Mouse (Mus musculus) lung, embryonic 16.5 days (tissue): ENCODE results near the gene Spry2. TPM values are rescaled to one million over a fixed set of nuclear protein-coding genes. Genes with fewer than 3 reads are reported as not detected.

ENCODE experiments used
- ATAC-seq: fragments of 200-750 bp; cut with Nextera tagmentation; 2 replicates; pipeline ENCODE4 v1.8.0; 2017; ENCODE audit warnings: low read depth, mild to moderate bottlenecking, moderate library complexity
- H3K27ac ChIP-seq: fragments of 300-500 bp; sonication (generic); 2 replicates; pipeline ENCODE4 v1.5.1; 2014; ENCODE audit warnings: mild to moderate bottlenecking, control low read depth, low read length
- H3K27me3 ChIP-seq: fragments of 300-500 bp; sonication (generic); 2 replicates; pipeline ENCODE4 v1.6.1; 2014; ENCODE audit warnings: low read depth, low read length, mixed read lengths; ENCODE audit not compliant: control insufficient read depth, insufficient read depth
- H3K36me3 ChIP-seq: fragments of 300-500 bp; sonication (generic); 2 replicates; pipeline ENCODE4 v1.6.1; 2014; ENCODE audit warnings: low read length; ENCODE audit not compliant: control insufficient read depth, insufficient read depth
- H3K4me1 ChIP-seq: fragments of 300-500 bp; sonication (generic); replicated peaks from 2 replicates; pipeline ENCODE4 v1.6.1; 2014; ENCODE audit warnings: low read length, mixed read lengths; ENCODE audit not compliant: control insufficient read depth, insufficient read depth
- H3K4me2 ChIP-seq: fragments of 300-500 bp; sonication (generic); 2 replicates; pipeline ENCODE4 v1.6.1; 2014; ENCODE audit warnings: low read depth, low read length, control low read depth
- H3K4me3 ChIP-seq: fragments of 300-500 bp; sonication (generic); 2 replicates; pipeline ENCODE4 v1.5.1; 2014; ENCODE audit warnings: mild to moderate bottlenecking, low read length, control low read depth
- H3K9ac ChIP-seq: fragments of 300-500 bp; sonication (generic); 2 replicates; pipeline ENCODE4 v1.6.1; 2014; ENCODE audit warnings: low read length, control low read depth
- H3K9me3 ChIP-seq: fragments of 300-500 bp; sonication (generic); 2 replicates; pipeline ENCODE4 v1.6.1; 2016; ENCODE audit warnings: low read length; ENCODE audit not compliant: control insufficient read depth
- WGBS: fragments of 180-500 bp; shearing (Covaris S2); extraction: QIAGEN DNeasy Blood & Tissue Kit; methylation state at CpG from one replicate; pipeline ENCODE4 v1.1.7; 2014; 5-methylcytosine and 5-hydroxymethylcytosine counted together
- polyA plus RNA-seq: library from polyadenylated mRNA; unstranded; fragments of >200 nt; fragmentation: Nextera tagmentation; extraction: Ambion mirVana; gene quantifications from 2 replicates; pipeline ENCODE4 v1.2.1, GENCODE M21; 2015

Spry2 gene
- polyA plus RNA-seq, 1 experiment from 2014 or later = 61.7 TPM

GRCm38 (mm10) chr14:105894971-105895873 is 1.4 kb downstream of the Spry2 start:
- ATAC-seq = 0 out of 2 replicates have a peak, but pooled peaks have one; percentile 5
- H3K4me2 ChIP-seq = peak overlapping the region; percentile 72
- H3K9me3 ChIP-seq = no peaks in the 10 kb centered on the region
- WGBS = under 1% methylated on average over 36 of the region's 36 CpGs
- peak overlapping the region; percentile 100 for H3K27ac ChIP-seq
- H3K9ac ChIP-seq = peak overlapping the region; percentile 92
- H3K36me3 ChIP-seq = peaks cover 7% of the 10 kb centered on the region; the same call in 1 of the 2 replicates
- peaks cover 32% of the 10 kb centered on the region for H3K4me1 ChIP-seq
- H3K4me3 ChIP-seq = peak overlapping the region; percentile 92
- H3K27me3 ChIP-seq = no peaks in the 10 kb centered on the region

DNA sequence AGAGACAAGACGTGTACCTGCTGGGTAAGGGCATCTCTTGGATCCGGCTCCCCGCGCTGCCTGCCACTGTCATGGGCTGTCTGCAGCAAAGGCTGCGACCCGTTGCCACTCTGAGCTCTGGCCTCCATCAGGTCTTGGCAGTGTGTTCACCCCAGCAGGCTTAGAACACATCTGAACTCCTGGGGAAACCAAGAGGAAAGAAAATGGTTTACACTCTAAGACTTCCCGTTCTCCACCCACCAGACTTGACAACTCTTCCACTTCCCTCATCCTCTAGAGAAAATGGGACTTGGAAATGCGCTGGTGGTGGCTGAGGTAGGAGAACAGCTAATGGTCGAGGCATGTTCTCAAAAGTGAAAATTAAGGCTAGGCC is 3.0 kb downstream of the Spry2 start:
- ATAC-seq = no peak
- WGBS = 17% methylated on average over 9 of the region's 9 CpGs
- peaks cover 31% of the 10 kb centered on the region for H3K4me1 ChIP-seq
- peak overlapping the region; percentile 72 for H3K4me2 ChIP-seq
- no peaks in the 10 kb centered on the region for H3K9me3 ChIP-seq
- H3K4me3 ChIP-seq = peak overlapping the region; percentile 92
- H3K36me3 ChIP-seq = peaks cover 7% of the 10 kb centered on the region; the same call in 1 of the 2 replicates
- H3K9ac ChIP-seq = peak overlapping the region; percentile 92
- peak overlapping the region; percentile 55 for H3K27ac ChIP-seq
- H3K27me3 ChIP-seq = no peaks in the 10 kb centered on the region

- 44% methylated on average over 24 of the region's 24 CpGs for WGBS
Observed at GRCm38 (mm10) chr14:105892941-105893622, 3.5 kb downstream of the Spry2 start.

GRCm38 (mm10) chr14:105890516-105891231 is 5.9 kb downstream of the Spry2 start:
- Histone ChIP-seq H3K9me3 (no peaks in the 10 kb centered on the region), H3K4me2 (no peak overlapping the region), H3K27me3 (no peaks in the 10 kb centered on the region), H3K27ac (peak overlapping the region; percentile 78), H3K4me3 (no peak overlapping the region), H3K36me3 (peaks cover 7% of the 10 kb centered on the region; the same call in 1 of the 2 replicates), H3K9ac (no peak overlapping the region), H3K4me1 (peaks cover 31% of the 10 kb centered on the region)
- peak; percentile 18; the same call in 1 of the 2 replicates for ATAC-seq
- 8% methylated on average over 5 of the region's 5 CpGs for WGBS

More at GRCm38 (mm10) chr14:105892941-105893622, 3.5 kb downstream of the Spry2 start:
- no peaks in the 10 kb centered on the region for H3K9me3 ChIP-seq
- H3K9ac ChIP-seq = peak overlapping the region; percentile 92
- no peak for ATAC-seq
- H3K4me1 ChIP-seq = peaks cover 31% of the 10 kb centered on the region
- no peaks in the 10 kb centered on the region for H3K27me3 ChIP-seq
- H3K4me3 ChIP-seq = peak overlapping the region; percentile 92
- H3K4me2 ChIP-seq = peak overlapping the region; percentile 72
- H3K27ac ChIP-seq = peak overlapping the region; percentile 55
- peaks cover 7% of the 10 kb centered on the region; the same call in 1 of the 2 replicates for H3K36me3 ChIP-seq

GRCm38 (mm10) chr14:105886643-105887374 is 9.8 kb downstream of the Spry2 start:
- Histone ChIP-seq H3K27ac (no peak overlapping the region), H3K4me2 (no peak overlapping the region), H3K4me1 (peaks cover 16% of the 10 kb centered on the region), H3K27me3 (no peaks in the 10 kb centered on the region), H3K36me3 (no peaks in the 10 kb centered on the region), H3K9ac (no peak overlapping the region), H3K9me3 (no peaks in the 10 kb centered on the region), H3K4me3 (no peak overlapping the region)
- WGBS = 91% methylated on average over 9 of the region's 9 CpGs
- ATAC-seq = no peak

DNA sequence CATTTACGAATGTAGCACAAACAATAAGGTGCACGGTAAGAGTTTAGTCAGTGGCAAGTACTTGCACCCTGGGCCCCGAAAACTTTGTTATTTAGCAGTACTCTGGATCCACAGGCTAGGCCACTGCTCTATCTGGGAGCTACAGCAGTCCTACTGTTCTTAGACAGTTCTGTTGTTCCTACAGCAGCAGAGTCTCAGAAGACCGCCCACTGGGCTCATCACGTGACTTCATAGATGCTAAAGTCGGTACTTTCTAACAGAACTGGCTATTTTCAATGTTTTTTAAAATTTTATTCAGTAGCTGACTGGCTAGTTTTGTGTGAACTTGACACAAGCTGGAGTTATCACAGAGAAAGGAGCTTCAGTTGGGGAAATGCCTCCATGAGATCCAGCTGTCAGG is 11.4 kb downstream of the Spry2 start:
- no peak overlapping the region for H3K27ac ChIP-seq
- no peak overlapping the region for H3K4me3 ChIP-seq
- H3K27me3 ChIP-seq = no peaks in the 10 kb centered on the region
- H3K9me3 ChIP-seq = no peaks in the 10 kb centered on the region
- 73% methylated on average over 6 of the region's 6 CpGs for WGBS
- H3K4me2 ChIP-seq = no peak overlapping the region
- no peaks in the 10 kb centered on the region for H3K36me3 ChIP-seq
- peaks cover 2% of the 10 kb centered on the region for H3K4me1 ChIP-seq
- H3K9ac ChIP-seq = no peak overlapping the region
- ATAC-seq = no peak

GRCm38 (mm10) chr14:105883215-105883614 is 13.4 kb downstream of the Spry2 start:
- Histone ChIP-seq H3K9ac (no peak overlapping the region), H3K27ac (no peak overlapping the region), H3K27me3 (no peaks in the 10 kb centered on the region), H3K4me1 (no peaks in the 10 kb centered on the region), H3K36me3 (no peaks in the 10 kb centered on the region), H3K4me3 (no peak overlapping the region), H3K4me2 (no peak overlapping the region), H3K9me3 (no peaks in the 10 kb centered on the region)
- no peak for ATAC-seq
- 79% methylated on average over 6 of the region's 6 CpGs for WGBS

DNA sequence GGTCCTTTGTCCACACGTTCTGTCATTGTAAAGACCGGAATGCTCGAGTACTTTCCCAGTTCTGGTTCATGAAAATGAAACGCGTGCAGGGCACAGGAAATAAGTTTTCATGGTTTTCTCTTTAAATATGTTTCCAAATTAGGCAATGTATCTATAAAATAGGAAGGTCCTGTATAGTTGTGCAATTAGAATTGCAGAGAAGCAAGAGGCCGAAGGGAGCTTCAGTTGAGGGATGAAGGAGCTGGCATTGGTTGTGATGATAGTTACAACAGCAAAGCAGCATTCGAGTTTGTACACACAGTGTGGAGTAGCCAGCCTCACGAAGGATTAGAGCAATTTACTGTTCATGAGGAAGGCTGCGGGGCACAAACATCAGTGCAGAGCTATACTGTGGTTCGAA is 18.3 kb downstream of the Spry2 start:
- H3K4me2 ChIP-seq = no peak overlapping the region
- H3K27me3 ChIP-seq = no peaks in the 10 kb centered on the region
- H3K36me3 ChIP-seq = no peaks in the 10 kb centered on the region
- H3K9ac ChIP-seq = no peak overlapping the region
- no peak for ATAC-seq
- no peaks in the 10 kb centered on the region for H3K4me1 ChIP-seq
- no peak overlapping the region for H3K4me3 ChIP-seq
- 82% methylated on average over 10 of the region's 10 CpGs for WGBS
- H3K9me3 ChIP-seq = no peaks in the 10 kb centered on the region
- no peak overlapping the region for H3K27ac ChIP-seq
